Mouse (Mus musculus) heart, postnatal 0 days (tissue): ENCODE results near the gene Gm47969. TPM values are rescaled to one million over a fixed set of nuclear protein-coding genes. Genes with fewer than 3 reads are reported as not detected.

ENCODE experiments used
- ATAC-seq: fragments of 200-750 bp; cut with Nextera tagmentation; 2 replicates; pipeline ENCODE4 v1.8.0; 2017; ENCODE audit warnings: low read depth, moderate number of reproducible peaks, moderate library complexity; ENCODE audit not compliant: insufficient read depth
- DNase-seq: peaks from one replicate; pipeline ENCODE4 v3.0.0-alpha.2; 2016; ENCODE audit warnings: low spot score
- H3K27ac ChIP-seq: fragments of 300-500 bp; sonication (generic); 2 replicates; pipeline ENCODE4 v1.5.1; 2014; ENCODE audit warnings: low read depth, mild to moderate bottlenecking
- H3K27me3 ChIP-seq: fragments of 300-500 bp; sonication (generic); 2 replicates; pipeline ENCODE4 v1.6.1; 2014; ENCODE audit warnings: low read length, mixed read lengths; ENCODE audit not compliant: control insufficient read depth, insufficient read depth
- H3K36me3 ChIP-seq: fragments of 300-500 bp; sonication (generic); replicated peaks from 2 replicates; pipeline ENCODE4 v1.6.1; 2014; ENCODE audit warnings: low read length, mixed read lengths; ENCODE audit not compliant: control insufficient read depth, insufficient read depth
- H3K4me1 ChIP-seq: fragments of 300-500 bp; sonication (generic); 2 replicates; pipeline ENCODE4 v1.6.1; 2014; ENCODE audit warnings: antibody characterized with exemption; ENCODE audit not compliant: control insufficient read depth, insufficient read depth
- H3K4me2 ChIP-seq: fragments of 300-500 bp; sonication (generic); 2 replicates; pipeline ENCODE4 v1.6.1; 2014; ENCODE audit warnings: low read depth, mild to moderate bottlenecking, low read length, moderate library complexity
- H3K4me3 ChIP-seq: fragments of 300-500 bp; sonication (generic); 2 replicates; pipeline ENCODE4 v1.5.1; 2014; ENCODE audit warnings: low read depth, low read length
- H3K9ac ChIP-seq: fragments of 300-500 bp; sonication (generic); replicated peaks from 2 replicates; pipeline ENCODE4 v1.6.1; 2014; ENCODE audit warnings: low read depth, low read length, mixed read lengths
- H3K9me3 ChIP-seq: fragments of 300-500 bp; sonication (generic); replicated peaks from 2 replicates; pipeline ENCODE4 v1.6.1; 2016; ENCODE audit warnings: low read length; ENCODE audit not compliant: control insufficient read depth
- CTCF ChIP-seq: IDR thresholded peaks from 2 replicates; pipeline ENCODE4 v1.5.1; 2016; ENCODE audit warnings: antibody characterized with exemption, control low read depth, low read depth
- EP300 ChIP-seq: IDR thresholded peaks from 2 replicates; pipeline ENCODE4 v1.6.1; 2016; ENCODE audit warnings: antibody characterized with exemption, low read depth
- WGBS: fragments of 180-500 bp; shearing (Covaris S2); extraction: QIAGEN DNeasy Blood & Tissue Kit; methylation state at CpG from one replicate; pipeline ENCODE4 v1.1.7; 2014; 5-methylcytosine and 5-hydroxymethylcytosine counted together
- polyA plus RNA-seq: library from polyadenylated mRNA; unstranded; fragments of >200 nt; fragmentation: Nextera tagmentation; extraction: Ambion mirVana; gene quantifications from 2 replicates; pipeline ENCODE4 v1.2.1, GENCODE M21; 2015
- total RNA-seq: library from RNA; depleted of rRNA; stranded (reverse); fragments of >200 nt; gene quantifications from 2 replicates; pipeline ENCODE4 v1.2.3, GENCODE M21; 2014; ENCODE audit warnings: low replicate concordance; rRNA removed

Gene Gm47969
- total and polyA plus RNA-seq, 2 experiments from 2014 or later = not detected

DNA sequence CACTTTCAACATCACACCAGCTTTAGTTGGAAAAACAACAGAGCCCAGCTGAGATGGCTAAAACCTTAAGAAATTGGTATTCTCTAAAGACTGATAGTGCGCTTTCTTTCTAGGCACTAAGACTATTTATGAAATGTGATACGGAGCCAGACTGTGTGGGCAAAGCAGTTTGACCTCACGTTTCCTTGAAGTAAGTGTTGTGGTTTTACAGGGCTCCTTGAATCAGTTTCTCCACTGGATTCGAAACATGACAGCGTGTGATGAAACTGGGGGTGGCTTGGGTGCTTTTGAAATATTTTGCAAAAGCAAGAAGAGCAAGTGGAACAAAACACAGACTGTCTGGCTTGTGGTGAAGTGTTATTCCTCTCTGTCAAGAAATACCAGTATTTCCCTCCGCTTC lies 32.3 kb downstream of the Gm47969 start:
- Histone ChIP-seq H3K9me3 (no peaks in the 10 kb centered on the region), H3K4me1 (no peaks in the 10 kb centered on the region), H3K27me3 (no peaks in the 10 kb centered on the region), H3K4me3 (no peak overlapping the region), H3K36me3 (no peaks in the 10 kb centered on the region), H3K27ac (no peak overlapping the region), H3K9ac (no peak overlapping the region), H3K4me2 (no peak overlapping the region)
- DNase-seq (no peak), ATAC-seq (no peak)
- WGBS = 77% methylated on average over 6 of the region's 6 CpGs
- no peak for TF ChIP-seq CTCF
- no peak for TF ChIP-seq EP300

DNA sequence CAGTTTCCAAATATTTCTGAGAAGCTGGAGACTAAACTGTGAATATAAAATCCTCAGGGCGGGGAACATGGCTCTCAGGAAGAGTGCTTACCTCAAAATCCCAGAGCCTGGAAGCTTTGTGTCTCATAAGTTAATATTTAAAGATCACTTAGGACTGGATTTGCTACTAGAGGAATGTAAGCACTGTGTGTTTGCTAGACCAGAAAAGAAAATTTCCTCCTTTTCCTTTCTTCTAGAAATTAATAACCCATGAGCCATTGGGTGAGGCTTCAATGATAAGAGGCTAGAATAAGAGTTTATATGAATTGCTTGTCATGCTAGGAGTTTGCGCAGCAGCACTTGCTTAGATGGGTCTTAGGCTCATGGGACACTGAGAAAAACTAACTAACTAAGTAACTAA lies 40.1 kb downstream of the Gm47969 start:
- H3K27me3 ChIP-seq = no peaks in the 10 kb centered on the region
- TF ChIP-seq EP300 (no peak), CTCF (no peak)
- no peaks in the 10 kb centered on the region for H3K9me3 ChIP-seq
- no peak overlapping the region for H3K4me2 ChIP-seq
- ATAC-seq (no peak), DNase-seq (no peak)
- H3K27ac ChIP-seq = no peak overlapping the region
- H3K36me3 ChIP-seq = no peaks in the 10 kb centered on the region
- H3K4me1 ChIP-seq = no peaks in the 10 kb centered on the region
- H3K9ac ChIP-seq = no peak overlapping the region
- no peak overlapping the region for H3K4me3 ChIP-seq
- WGBS = 86% methylated on average over 2 of the region's 2 CpGs

DNA sequence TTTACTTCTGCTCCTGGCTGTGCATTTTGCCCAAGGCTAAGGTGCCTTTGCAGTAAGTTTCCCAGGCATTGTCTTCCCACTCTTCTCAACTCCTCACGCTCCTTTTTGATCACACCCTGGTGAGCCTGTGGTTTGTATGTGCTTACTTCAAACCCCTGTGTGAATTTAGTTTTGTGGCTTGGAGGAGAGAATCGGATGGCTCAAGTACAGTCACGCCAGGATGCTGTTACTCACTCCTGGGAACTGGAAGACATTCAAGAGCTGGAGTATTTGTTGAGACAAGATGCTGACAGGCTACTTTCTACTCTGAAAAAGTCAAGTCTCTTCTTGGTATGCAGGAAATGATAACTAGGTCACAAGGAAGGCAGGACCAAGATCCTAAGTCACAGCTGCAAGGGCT lies 46.5 kb downstream of the Gm47969 start:
- WGBS = 52% methylated on average over 3 of the region's 3 CpGs
- no peak overlapping the region for H3K4me2 ChIP-seq
- H3K36me3 ChIP-seq = no peaks in the 10 kb centered on the region
- TF ChIP-seq CTCF (no peak), EP300 (no peak)
- no peaks in the 10 kb centered on the region for H3K9me3 ChIP-seq
- DNase-seq = no peak
- no peak for ATAC-seq
- H3K27me3 ChIP-seq = no peaks in the 10 kb centered on the region
- no peak overlapping the region for H3K27ac ChIP-seq
- H3K4me1 ChIP-seq = no peaks in the 10 kb centered on the region
- no peak overlapping the region for H3K4me3 ChIP-seq
- no peak overlapping the region for H3K9ac ChIP-seq

Other genes with a start within 250 kb of the Gm47969 start
- 71.0 and 78.8 TPM in 2 replicates for gene Agfg1, start 205.4 kb upstream of the Gm47969 start, total RNA-seq
- gene Agfg1, start 205.4 kb upstream of the Gm47969 start, polyA plus RNA-seq = 18.5 and 18.6 TPM in 2 replicates
- gene A030005L19Rik, start 131.6 kb upstream of the Gm47969 start, total RNA-seq = not detected in 2 replicates
- 0.15 TPM in 1 of 2 replicates, not detected in the other for gene A030005L19Rik, start 131.6 kb upstream of the Gm47969 start, polyA plus RNA-seq
- gene A030014E15Rik, start 120.0 kb upstream of the Gm47969 start, total RNA-seq = not detected in 2 replicates
- gene A030014E15Rik, start 120.0 kb upstream of the Gm47969 start, polyA plus RNA-seq = not detected in 2 replicates
- not detected in 2 replicates for gene Gm6217, start 113.5 kb upstream of the Gm47969 start, total RNA-seq
- gene Gm6217, start 113.5 kb upstream of the Gm47969 start, polyA plus RNA-seq = not detected in 2 replicates
- not detected in 2 replicates for gene A030003K21Rik, start 101.5 kb upstream of the Gm47969 start, total RNA-seq
- not detected in 2 replicates for gene A030003K21Rik, start 101.5 kb upstream of the Gm47969 start, polyA plus RNA-seq
- not detected in 2 replicates for gene Gm7544, start 88.9 kb upstream of the Gm47969 start, total RNA-seq
- gene Gm7544, start 88.9 kb upstream of the Gm47969 start, polyA plus RNA-seq = not detected in 2 replicates
- not detected in 2 replicates for gene Gm47955, start 84.6 kb upstream of the Gm47969 start, total RNA-seq
- not detected in 2 replicates for gene Gm47955, start 84.6 kb upstream of the Gm47969 start, polyA plus RNA-seq
- not detected in 2 replicates for gene Gm47959, start 44.4 kb upstream of the Gm47969 start, total RNA-seq
- not detected in 2 replicates for gene Gm47959, start 44.4 kb upstream of the Gm47969 start, polyA plus RNA-seq
- gene Slc19a3, start 6.5 kb upstream of the Gm47969 start, total RNA-seq = 8.2 TPM in 2 replicates
- 1.6 TPM in 2 replicates for gene Slc19a3, start 6.5 kb upstream of the Gm47969 start, polyA plus RNA-seq
- not detected in 2 replicates for gene Krtap28-10, start 2.5 kb upstream of the Gm47969 start, total RNA-seq
- not detected in 2 replicates for gene Krtap28-10, start 2.5 kb upstream of the Gm47969 start, polyA plus RNA-seq
- gene A030005K14Rik, start 14.4 kb downstream of the Gm47969 start, total RNA-seq = not detected in 2 replicates
- gene A030005K14Rik, start 14.4 kb downstream of the Gm47969 start, polyA plus RNA-seq = not detected in 2 replicates
- not detected in 2 replicates for gene Krtap28-13, start 16.0 kb downstream of the Gm47969 start, total RNA-seq
- not detected in 2 replicates for gene Krtap28-13, start 16.0 kb downstream of the Gm47969 start, polyA plus RNA-seq
- not detected in 2 replicates for gene Ccl20, start 71.8 kb downstream of the Gm47969 start, total RNA-seq
- 0.15 TPM in 1 of 2 replicates, not detected in the other for gene Ccl20, start 71.8 kb downstream of the Gm47969 start, polyA plus RNA-seq
- gene Daw1, start 114.8 kb downstream of the Gm47969 start, total RNA-seq = not detected in 2 replicates
- gene Daw1, start 114.8 kb downstream of the Gm47969 start, polyA plus RNA-seq = 0.16 TPM in 1 of 2 replicates, not detected in the other